Mouse (Mus musculus): Measurements from ENCODE around the gene Hipk2. TPM values are rescaled to one million over a fixed set of nuclear protein-coding genes. Genes with fewer than 3 reads are reported as not detected.

The Hipk2 gene
- total and polyA plus RNA-seq, 2 experiments from 2014 or later: 17.8 to 28.6 TPM

GRCm38 (mm10) chr6:38785747-38786146 lies 90.2 kb downstream of the Hipk2 start:
- H3K9ac ChIP-seq: no peak overlapping the region
- H3K4me1 ChIP-seq (ENCODE audit: insufficient read depth): peaks cover 6% of the 10 kb centered on the region; the same call in 1 of the 2 replicates
- H3K27ac ChIP-seq (ENCODE audit: low read depth, low read length): no peak overlapping the region
- DNase-seq: no peak
- H3K36me3 ChIP-seq (ENCODE audit: insufficient read depth): no peaks in the 10 kb centered on the region
- H3K27me3 ChIP-seq (ENCODE audit: insufficient read depth, low read length): no peaks in the 10 kb centered on the region
- no peak overlapping the region for H3K4me2 ChIP-seq (ENCODE audit: low read depth)
- no peak overlapping the region for H3K4me3 ChIP-seq (ENCODE audit: low read depth, low read length)
- no peaks in the 10 kb centered on the region for H3K9me3 ChIP-seq (ENCODE audit: low read length)
- no peak for TF ChIP-seq CTCF (IDR thresholded peaks at IDR 0.05; ENCODE audit: low read depth)
- 30% methylated on average over 1 of the region's 1 CpGs for WGBS
- peak; percentile 53; the same call in 1 of the 2 replicates for ATAC-seq

DNA sequence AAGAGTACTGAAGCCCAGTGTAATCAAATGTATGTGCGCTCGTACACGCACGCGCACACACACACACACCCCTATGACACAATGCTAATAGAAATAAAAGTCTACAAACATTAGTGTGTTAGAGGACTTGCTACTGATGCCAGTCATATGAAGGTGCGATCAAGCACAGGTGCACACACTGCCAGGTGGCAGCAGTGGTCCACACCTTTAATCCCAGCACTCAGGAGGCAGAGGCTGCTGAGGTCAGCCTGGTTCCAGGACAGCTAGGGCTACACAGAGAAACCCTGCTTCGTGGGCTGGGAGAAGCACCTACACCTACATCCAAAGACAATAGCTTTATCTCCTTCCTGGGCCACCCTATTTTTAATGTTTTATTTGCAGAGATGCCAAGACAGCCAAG lies 96.6 kb downstream of the Hipk2 start:
- Histone ChIP-seq H3K4me3 (ENCODE audit: low read depth, low read length) (no peak overlapping the region), H3K4me2 (ENCODE audit: low read depth) (no peak overlapping the region), H3K4me1 (ENCODE audit: insufficient read depth) (0 out of 2 replicates have a peak, but pooled peaks cover 3% of the 10 kb centered on the region), H3K9ac (no peak overlapping the region), H3K9me3 (ENCODE audit: low read length) (no peaks in the 10 kb centered on the region), H3K27me3 (ENCODE audit: insufficient read depth, low read length) (no peaks in the 10 kb centered on the region), H3K36me3 (ENCODE audit: insufficient read depth) (no peaks in the 10 kb centered on the region), H3K27ac (ENCODE audit: low read depth, low read length) (no peak overlapping the region)
- DNase-seq (no peak), ATAC-seq (no peak)
- TF ChIP-seq CTCF (IDR thresholded peaks at IDR 0.05; ENCODE audit: low read depth): no peak
- 93% methylated on average over 7 of the region's 7 CpGs for WGBS

GRCm38 (mm10) chr6:38778887-38779286 lies 97.1 kb downstream of the Hipk2 start:
- Histone ChIP-seq H3K27ac (ENCODE audit: low read depth, low read length) (no peak overlapping the region), H3K36me3 (ENCODE audit: insufficient read depth) (no peaks in the 10 kb centered on the region), H3K9me3 (ENCODE audit: low read length) (no peaks in the 10 kb centered on the region), H3K9ac (no peak overlapping the region), H3K4me2 (ENCODE audit: low read depth) (no peak overlapping the region), H3K27me3 (ENCODE audit: insufficient read depth, low read length) (no peaks in the 10 kb centered on the region), H3K4me1 (ENCODE audit: insufficient read depth) (0 out of 2 replicates have a peak, but pooled peaks cover 3% of the 10 kb centered on the region), H3K4me3 (ENCODE audit: low read depth, low read length) (no peak overlapping the region)
- no peak for ATAC-seq
- no peak for DNase-seq
- TF ChIP-seq CTCF (IDR thresholded peaks at IDR 0.05; ENCODE audit: low read depth): no peak

- ATAC-seq: no peak
- no peak overlapping the region for H3K4me2 ChIP-seq (ENCODE audit: low read depth)
- 86% methylated on average over 2 of the region's 2 CpGs for WGBS
These were observed 99.9 kb downstream of the Hipk2 start for GRCm38 (mm10) chr6:38776000-38776584.

DNA sequence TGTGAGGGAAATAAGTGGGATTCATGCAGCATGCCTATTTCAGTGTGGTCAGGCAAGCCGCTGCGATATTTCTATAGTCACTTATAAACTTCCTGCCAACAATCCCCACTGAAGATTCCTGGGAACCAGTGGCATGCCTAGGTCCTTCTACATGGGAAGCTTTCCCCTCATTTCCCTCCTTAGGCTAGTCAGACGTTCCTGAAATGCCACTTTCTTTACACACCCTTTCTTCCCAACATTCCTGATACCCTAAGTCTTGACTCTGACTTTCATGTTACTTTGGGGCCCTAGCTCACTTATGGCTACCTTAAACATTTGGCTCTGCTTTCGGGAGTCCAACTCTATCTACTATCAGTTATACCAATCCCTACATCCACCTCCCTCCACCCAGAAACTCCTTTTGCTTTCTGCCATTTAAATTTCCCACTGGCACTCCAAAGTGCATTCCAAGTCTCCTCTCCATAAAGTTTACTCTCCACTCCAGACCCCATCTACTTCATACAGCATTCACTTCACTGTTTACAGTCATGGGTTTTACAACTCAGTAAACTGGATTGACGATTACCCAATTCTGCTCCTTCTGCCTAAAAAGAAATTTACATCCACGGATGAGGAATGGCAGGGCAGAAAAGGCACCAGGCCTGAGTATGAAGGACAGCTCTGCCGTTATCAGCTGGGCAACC lies 103.0 kb downstream of the Hipk2 start:
- Histone ChIP-seq H3K4me2 (ENCODE audit: low read depth) (no peak overlapping the region), H3K4me3 (ENCODE audit: low read depth, low read length) (no peak overlapping the region), H3K27me3 (ENCODE audit: insufficient read depth, low read length) (no peaks in the 10 kb centered on the region), H3K27ac (ENCODE audit: low read depth, low read length) (no peak overlapping the region), H3K4me1 (ENCODE audit: insufficient read depth) (no peaks in the 10 kb centered on the region), H3K9me3 (ENCODE audit: low read length) (no peaks in the 10 kb centered on the region), H3K9ac (no peak overlapping the region), H3K36me3 (ENCODE audit: insufficient read depth) (no peaks in the 10 kb centered on the region)
- no peak for DNase-seq
- ATAC-seq: no peak
- TF ChIP-seq CTCF (IDR thresholded peaks at IDR 0.05; ENCODE audit: low read depth): no peak
- WGBS: 84% methylated on average over 7 of the region's 7 CpGs

More at GRCm38 (mm10) chr6:38776000-38776584, 99.9 kb downstream of the Hipk2 start:
- 0 out of 2 replicates have a peak, but pooled peaks cover 3% of the 10 kb centered on the region for H3K4me1 ChIP-seq (ENCODE audit: insufficient read depth)
- no peak overlapping the region for H3K27ac ChIP-seq (ENCODE audit: low read depth, low read length)
- no peak for TF ChIP-seq CTCF (IDR thresholded peaks at IDR 0.05; ENCODE audit: low read depth)
- H3K36me3 ChIP-seq (ENCODE audit: insufficient read depth): no peaks in the 10 kb centered on the region
- no peak overlapping the region for H3K4me3 ChIP-seq (ENCODE audit: low read depth, low read length)
- H3K9me3 ChIP-seq (ENCODE audit: low read length): no peaks in the 10 kb centered on the region
- DNase-seq: no peak
- H3K9ac ChIP-seq: no peak overlapping the region
- H3K27me3 ChIP-seq (ENCODE audit: insufficient read depth, low read length): no peaks in the 10 kb centered on the region

GRCm38 (mm10) chr6:38771061-38771667 lies 104.8 kb downstream of the Hipk2 start:
- H3K9me3 ChIP-seq (ENCODE audit: low read length): no peaks in the 10 kb centered on the region
- 70% methylated on average over 4 of the region's 4 CpGs for WGBS
- H3K4me2 ChIP-seq (ENCODE audit: low read depth): no peak overlapping the region
- no peak for TF ChIP-seq CTCF (IDR thresholded peaks at IDR 0.05; ENCODE audit: low read depth)
- H3K36me3 ChIP-seq (ENCODE audit: insufficient read depth): no peaks in the 10 kb centered on the region
- H3K27me3 ChIP-seq (ENCODE audit: insufficient read depth, low read length): no peaks in the 10 kb centered on the region
- no peak for ATAC-seq
- H3K4me1 ChIP-seq (ENCODE audit: insufficient read depth): no peaks in the 10 kb centered on the region
- DNase-seq: no peak
- H3K4me3 ChIP-seq (ENCODE audit: low read depth, low read length): no peak overlapping the region
- H3K27ac ChIP-seq (ENCODE audit: low read depth, low read length): no peak overlapping the region
- H3K9ac ChIP-seq: no peak overlapping the region

DNA sequence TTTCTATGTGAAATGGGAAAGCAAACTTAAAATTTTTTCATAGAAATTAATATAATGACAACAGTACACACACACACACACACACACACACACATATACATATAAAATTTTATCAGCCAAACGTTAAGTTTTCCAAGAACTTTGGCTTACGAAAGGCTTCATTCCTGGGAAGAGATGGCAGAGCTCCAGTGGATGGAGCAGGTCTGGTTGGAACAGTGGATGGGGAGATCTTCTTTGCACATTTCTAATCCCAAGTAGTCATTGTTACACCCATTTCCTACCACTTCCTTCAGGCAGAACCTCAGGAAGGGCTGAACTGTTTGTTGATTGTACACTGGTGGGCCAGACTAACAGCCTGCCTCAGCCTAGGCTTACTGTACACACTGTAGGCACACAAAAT lies 106.3 kb downstream of the Hipk2 start:
- WGBS: 88% methylated on average over 2 of the region's 2 CpGs
- Histone ChIP-seq H3K9me3 (ENCODE audit: low read length) (no peaks in the 10 kb centered on the region), H3K27me3 (ENCODE audit: insufficient read depth, low read length) (no peaks in the 10 kb centered on the region), H3K36me3 (ENCODE audit: insufficient read depth) (no peaks in the 10 kb centered on the region), H3K9ac (no peak overlapping the region), H3K27ac (ENCODE audit: low read depth, low read length) (no peak overlapping the region), H3K4me3 (ENCODE audit: low read depth, low read length) (no peak overlapping the region), H3K4me2 (ENCODE audit: low read depth) (no peak overlapping the region), H3K4me1 (ENCODE audit: insufficient read depth) (no peaks in the 10 kb centered on the region)
- no peak for TF ChIP-seq CTCF (IDR thresholded peaks at IDR 0.05; ENCODE audit: low read depth)
- ATAC-seq: no peak
- DNase-seq: no peak

All from forebrain, postnatal 0 days (tissue).